Mouse (Mus musculus): ENCODE results near the gene Orai1. TPM values are rescaled to one million over a fixed set of nuclear protein-coding genes. Genes with fewer than 3 reads are reported as not detected.
A peak's percentile ranks its signal among the peaks of the same experiment; 100 is the strongest.
"Not testable (repeated sequence)": the region's sequence is repeated elsewhere in the genome, so short reads cannot be mapped to it uniquely, and the experiment has no call there.

Orai1 gene
- total RNA-seq, 2 experiments from 2014 or later = 35.9 to 39.1 TPM

- peak in 1 of 2 experiments; percentile 30 for DNase-seq
- intact Hi-C loops (cut with DNase I) = no loop called here
Observed at GRCm38 (mm10) chr5:123060706-123061401, 46.0 kb downstream of the Orai1 start.

DNA sequence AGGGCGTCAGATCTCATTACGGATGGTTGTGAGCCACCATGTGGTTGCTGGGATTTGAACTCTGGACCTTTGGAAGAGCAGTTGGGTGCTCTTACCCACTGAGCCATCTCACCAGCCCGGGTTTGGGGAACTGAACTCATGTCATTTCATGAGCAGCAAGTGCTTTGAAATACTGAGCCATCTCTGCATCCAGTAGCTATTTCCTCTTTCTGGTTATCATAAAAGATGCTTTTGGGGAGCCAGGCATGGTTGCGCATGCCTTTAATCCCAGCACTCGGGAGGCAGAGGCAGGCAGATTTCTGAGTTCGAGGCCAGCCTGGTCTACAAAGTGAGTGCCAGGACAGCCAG lies 46.5 kb downstream of the Orai1 start:
- intact Hi-C loops (cut with DNase I); DNase-seq: not testable (repeated sequence)

- DNase-seq = no peak
- intact Hi-C loops (cut with DNase I) = no loop called here
Observed at GRCm38 (mm10) chr5:123063141-123063540, 48.3 kb downstream of the Orai1 start.

- intact Hi-C loops (cut with DNase I) = no loop called here
- DNase-seq = no peak
Observed at GRCm38 (mm10) chr5:123064207-123064606, 49.3 kb downstream of the Orai1 start.

- intact Hi-C loops (cut with DNase I) = loop anchor here (2.0 to 5.0 kb wide), 3 partner anchors 65 to 105 kb away; partner anchors contain the start of gene Rhof
- no peak for DNase-seq
Observed at GRCm38 (mm10) chr5:123067395-123067995, 52.6 kb downstream of the Orai1 start.

GRCm38 (mm10) chr5:123068115-123068514 lies 53.2 kb downstream of the Orai1 start, which contains the start of gene Tmem120b:
TSS of gene Tmem120b (plus strand) at chr5:123068415.
- intact Hi-C loops (cut with DNase I) = loop anchor here (2.0 to 5.0 kb wide), 3 partner anchors 49 to 104 kb away; partner anchors contain the start of gene Rhof
- no peak for DNase-seq

- intact Hi-C loops (cut with DNase I) = loop anchor here (2.0 to 5.0 kb wide), 3 partner anchors 48 to 104 kb away; partner anchors contain the start of gene Rhof
- DNase-seq = no peak
Observed at GRCm38 (mm10) chr5:123068714-123069113, 53.8 kb downstream of the Orai1 start.

DNA sequence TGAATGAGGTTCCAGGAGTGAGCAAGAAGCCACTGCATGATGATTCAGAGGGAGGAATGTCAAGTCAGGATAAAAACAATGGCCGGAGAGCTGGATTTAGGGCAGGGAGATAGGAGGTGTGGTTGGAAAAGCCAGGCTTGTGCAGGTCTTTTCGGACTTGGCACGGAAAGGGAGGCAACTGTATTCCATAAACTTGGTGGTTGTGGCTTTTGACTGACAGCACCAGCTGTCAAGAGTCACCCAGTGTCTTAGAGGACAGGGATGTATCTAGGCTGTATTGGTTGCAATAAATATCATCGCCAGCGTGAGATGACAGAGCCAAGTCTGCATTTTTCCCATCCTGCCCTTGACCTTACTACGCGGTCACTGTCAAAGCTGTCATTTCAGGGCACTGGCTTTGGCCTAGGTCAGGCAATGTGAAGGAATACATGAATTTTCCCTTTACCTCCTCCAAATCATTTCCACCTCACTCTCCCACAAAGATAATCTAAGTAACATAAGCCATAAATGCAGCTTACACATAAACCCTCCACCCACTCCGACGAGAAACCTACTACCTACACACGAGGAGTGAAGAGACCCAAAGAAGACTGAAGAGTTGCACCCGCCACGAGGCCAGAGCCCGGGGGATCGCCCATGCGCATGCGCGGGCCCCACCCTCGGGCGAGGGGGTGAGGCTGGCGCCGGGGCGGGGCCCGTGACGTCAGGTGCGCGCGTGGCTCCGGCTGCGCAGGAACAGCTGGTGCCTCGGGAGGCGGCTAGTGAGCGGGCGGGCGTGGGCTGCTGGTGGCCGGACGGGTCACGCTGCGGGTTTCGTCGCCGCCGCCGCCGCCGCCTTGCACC lies 60.9 kb downstream of the Orai1 start:
- intact Hi-C loops (cut with DNase I) = loop anchor here (1.0 kb wide), 1 partner anchor 35 kb away; no protein-coding TSS in a partner anchor
- peak; percentile 86 to 94 for DNase-seq

DNA sequence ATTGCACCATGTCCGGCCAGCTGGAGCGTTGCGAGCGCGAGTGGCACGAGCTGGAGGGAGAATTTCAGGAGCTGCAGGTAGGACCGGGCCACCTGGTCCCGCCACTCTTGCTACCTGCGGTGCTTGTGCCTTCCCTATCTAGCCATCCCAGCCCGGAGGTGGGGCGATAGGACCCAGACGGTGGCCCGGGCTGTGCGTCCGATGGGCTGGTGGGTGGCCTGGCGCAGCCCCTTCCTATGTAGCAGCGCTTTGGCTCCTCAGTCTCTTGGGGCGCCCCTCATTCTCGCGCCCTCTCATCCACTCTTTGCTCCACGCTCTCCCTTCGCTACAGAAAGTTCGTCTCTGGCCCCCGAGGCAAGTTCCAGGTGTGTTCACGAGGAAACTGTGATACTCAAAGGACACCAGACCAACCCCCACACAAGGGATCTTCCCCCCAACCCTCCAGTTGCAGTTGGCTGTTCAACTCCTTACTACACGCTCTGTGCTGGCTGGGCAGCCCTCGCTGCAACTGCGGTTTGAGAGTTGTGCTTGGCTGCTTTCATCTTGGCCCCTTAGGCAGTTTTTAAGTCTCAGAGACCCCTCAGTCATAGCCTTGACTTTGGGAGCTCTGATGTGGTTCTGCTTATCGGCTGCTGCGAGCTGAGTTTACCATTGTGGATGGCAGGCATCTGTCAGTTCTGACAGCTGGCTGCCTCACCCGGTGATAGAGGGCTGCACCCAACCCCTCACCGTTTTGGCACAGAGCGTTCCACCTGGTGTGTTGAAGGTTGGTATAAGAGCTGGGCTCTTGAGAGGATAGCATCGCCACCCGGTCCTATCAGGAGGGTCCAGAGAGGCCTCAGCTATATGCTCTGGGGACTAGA lies 61.8 kb downstream of the Orai1 start:
- DNase-seq = no peak
- intact Hi-C loops (cut with DNase I) = loop anchor here (1.0 kb wide), 1 partner anchor 34 kb away; no protein-coding TSS in a partner anchor

DNA sequence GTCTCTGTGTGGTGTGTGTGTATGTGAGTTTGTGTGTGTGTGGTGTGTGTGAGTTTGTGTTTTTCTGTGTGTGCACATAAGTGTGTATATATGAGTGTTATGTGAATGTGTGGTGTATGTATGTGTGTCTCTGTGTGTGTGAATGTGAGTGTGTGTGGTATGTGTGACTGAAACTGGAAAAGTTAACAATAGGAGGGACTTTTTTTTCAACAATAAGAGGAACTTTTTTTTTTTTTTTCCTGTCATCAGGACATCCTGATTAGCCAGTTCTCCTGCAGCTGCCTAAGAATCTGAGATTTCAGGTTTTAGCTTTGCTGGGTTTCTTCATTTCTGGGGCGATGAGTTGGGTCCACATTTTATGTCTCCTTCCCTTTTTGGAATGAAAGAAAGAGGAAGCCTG lies 64.7 kb downstream of the Orai1 start:
- intact Hi-C loops (cut with DNase I) = no loop called here

GRCm38 (mm10) chr5:123080041-123080440 lies 65.2 kb downstream of the Orai1 start:
- no peak for DNase-seq
- intact Hi-C loops (cut with DNase I) = no loop called here

More for the DNA sequence above, 64.7 kb downstream of the Orai1 start:
- DNase-seq = no peak

Other genes starting within 250 kb of the Orai1 start
- 1 to 10 TPM; 5.1 to 5.2 TPM for gene Camkk2, start 235.7 kb upstream of the Orai1 start, total RNA-seq (2021)
- gene Anapc5, start 193.7 kb upstream of the Orai1 start, total RNA-seq (2021) = 100 to 1,000 TPM; 289 to 361 TPM
- gene Rnf34, start 165.0 kb upstream of the Orai1 start, total RNA-seq (2021) = 10 to 100 TPM; 16.2 to 19.4 TPM
- gene Kdm2b, start 25.3 kb upstream of the Orai1 start, total RNA-seq (2021) = 10 to 100 TPM; 10.0 to 11.2 TPM
- not detected for gene Morn3, start 31.9 kb downstream of the Orai1 start, total RNA-seq (2021)
- gene Tmem120b, start 53.3 kb downstream of the Orai1 start, total RNA-seq (2021) = 10 to 100 TPM; 18.9 to 19.0 TPM
- gene Rhof, start 117.6 kb downstream of the Orai1 start, total RNA-seq (2021) = under 1 TPM; 0.15 to 0.38 TPM
- 10 to 100 TPM in 1 of 2 experiments, 1 to 10 TPM in 1; 7.7 to 13.0 TPM for gene Setd1b, start 127.1 kb downstream of the Orai1 start, total RNA-seq (2021)
- 10 to 100 TPM; 13.0 to 15.7 TPM for gene Psmd9, start 154.3 kb downstream of the Orai1 start, total RNA-seq (2021)
- gene Hpd, start 167.7 kb downstream of the Orai1 start, total RNA-seq (2021) = under 1 TPM in 1 of 2 experiments, not detected in 1; 0.79 TPM
- gene Wdr66, start 237.0 kb downstream of the Orai1 start, total RNA-seq (2021) = 1 to 10 TPM in 1 of 2 experiments, under 1 TPM in 1; 0.87 to 2.2 TPM